Mouse (Mus musculus) heart, postnatal 4 days (tissue): ENCODE results near the gene Tmem135. TPM values are rescaled to one million over a fixed set of nuclear protein-coding genes. Genes with fewer than 3 reads are reported as not detected.

Source experiments
- DNase-seq: peaks from one replicate; pipeline ENCODE4 v3.0.0; 2021
- total RNA-seq, 2 experiments: library from RNA; stranded (reverse); gene quantifications; 2 replicates each; pipeline ENCODE4 v1.2.3; 2021

Gene Tmem135
- total RNA-seq, 2 experiments from 2014 or later = 35.9 to 43.6 TPM

GRCm38 (mm10) chr7:89382892-89383291, 21.1 kb downstream of the Tmem135 start:
- DNase-seq = no peak

GRCm38 (mm10) chr7:89380935-89381705, 22.9 kb downstream of the Tmem135 start:
- no peak for DNase-seq

- DNase-seq = no peak
Measured at GRCm38 (mm10) chr7:89371623-89372295, 32.3 kb downstream of the Tmem135 start.

- DNase-seq = peak; percentile 65
Measured at GRCm38 (mm10) chr7:89370917-89371316, 33.1 kb downstream of the Tmem135 start.

GRCm38 (mm10) chr7:89370086-89370485, 33.9 kb downstream of the Tmem135 start:
- DNase-seq = no peak

GRCm38 (mm10) chr7:89367643-89368042, 36.4 kb downstream of the Tmem135 start:
- DNase-seq = peak; percentile 33

- no peak for DNase-seq
Measured at GRCm38 (mm10) chr7:89365135-89365880, 38.7 kb downstream of the Tmem135 start.

- no peak for DNase-seq
Measured at GRCm38 (mm10) chr7:89363975-89364374, 40.0 kb downstream of the Tmem135 start.

- DNase-seq = peak; percentile 32
Measured at GRCm38 (mm10) chr7:89356307-89356706, 47.7 kb downstream of the Tmem135 start.

GRCm38 (mm10) chr7:89355519-89356255, 48.3 kb downstream of the Tmem135 start:
- DNase-seq = no peak

- no peak for DNase-seq
Measured at GRCm38 (mm10) chr7:89342021-89342420, 62.0 kb downstream of the Tmem135 start.

GRCm38 (mm10) chr7:89339808-89340207, 64.2 kb downstream of the Tmem135 start:
- no peak for DNase-seq

- no peak for DNase-seq
Measured at GRCm38 (mm10) chr7:89339142-89339435, 64.9 kb downstream of the Tmem135 start.

GRCm38 (mm10) chr7:89338350-89339141, 65.5 kb downstream of the Tmem135 start:
- DNase-seq = peak; percentile 94

- DNase-seq = no peak
Measured at GRCm38 (mm10) chr7:89337711-89338349, 66.2 kb downstream of the Tmem135 start.

- no peak for DNase-seq
Measured at GRCm38 (mm10) chr7:89336434-89336833, 67.6 kb downstream of the Tmem135 start.

- DNase-seq = no peak
Measured at GRCm38 (mm10) chr7:89335316-89335715, 68.7 kb downstream of the Tmem135 start.

GRCm38 (mm10) chr7:89329896-89330295, 74.1 kb downstream of the Tmem135 start:
- DNase-seq = no peak

GRCm38 (mm10) chr7:89327731-89328130, 76.3 kb downstream of the Tmem135 start:
- no peak for DNase-seq

- DNase-seq = no peak
Measured at GRCm38 (mm10) chr7:89326761-89327160, 77.3 kb downstream of the Tmem135 start.

GRCm38 (mm10) chr7:89326202-89326601, 77.8 kb downstream of the Tmem135 start:
- DNase-seq = no peak
